Mouse (Mus musculus) cortical plate, adult 2 months (tissue): ENCODE data around the gene Desi1. TPM values are rescaled to one million over a fixed set of nuclear protein-coding genes. Genes with fewer than 3 reads are reported as not detected.

ENCODE experiments used
- H3K27ac ChIP-seq: fragments of 200-500 bp; 2 replicates; pipeline ENCODE4 v1.5.1; 2012; ENCODE audit warnings: low read length, control low read depth, inconsistent platforms; ENCODE audit not compliant: insufficient read depth
- H3K4me1 ChIP-seq: fragments of 200-500 bp; 2 replicates; pipeline ENCODE4 v1.6.1; 2011; ENCODE audit warnings: low read length; ENCODE audit not compliant: control insufficient read depth, insufficient read depth
- H3K4me3 ChIP-seq: fragments of 200-500 bp; 2 replicates; pipeline ENCODE4 v1.5.1; 2011; ENCODE audit warnings: mild to moderate bottlenecking, low read length, control low read depth; ENCODE audit not compliant: insufficient read depth
- CTCF ChIP-seq: fragments of 200-500 bp; IDR thresholded peaks from 2 replicates; pipeline ENCODE4 v1.5.1; 2011; ENCODE audit warnings: mild to moderate bottlenecking, control low read depth, low read length; ENCODE audit not compliant: insufficient read depth; ENCODE audit errors: extremely low read depth
- POLR2A ChIP-seq: fragments of 200-500 bp; IDR thresholded peaks from 2 replicates; pipeline ENCODE4 v1.6.1; 2011; ENCODE audit warnings: mild to moderate bottlenecking, low read length, control low read depth; ENCODE audit not compliant: insufficient read depth; ENCODE audit errors: extremely low read depth
- polyA plus RNA-seq: library from polyadenylated mRNA; depleted of rRNA; stranded (reverse); fragments of >200 nt; gene quantifications from 2 replicates; pipeline ENCODE4 v1.2.3, GENCODE M21; 2012

Desi1 gene
- polyA plus RNA-seq, 1 experiment, result 134 TPM

DNA sequence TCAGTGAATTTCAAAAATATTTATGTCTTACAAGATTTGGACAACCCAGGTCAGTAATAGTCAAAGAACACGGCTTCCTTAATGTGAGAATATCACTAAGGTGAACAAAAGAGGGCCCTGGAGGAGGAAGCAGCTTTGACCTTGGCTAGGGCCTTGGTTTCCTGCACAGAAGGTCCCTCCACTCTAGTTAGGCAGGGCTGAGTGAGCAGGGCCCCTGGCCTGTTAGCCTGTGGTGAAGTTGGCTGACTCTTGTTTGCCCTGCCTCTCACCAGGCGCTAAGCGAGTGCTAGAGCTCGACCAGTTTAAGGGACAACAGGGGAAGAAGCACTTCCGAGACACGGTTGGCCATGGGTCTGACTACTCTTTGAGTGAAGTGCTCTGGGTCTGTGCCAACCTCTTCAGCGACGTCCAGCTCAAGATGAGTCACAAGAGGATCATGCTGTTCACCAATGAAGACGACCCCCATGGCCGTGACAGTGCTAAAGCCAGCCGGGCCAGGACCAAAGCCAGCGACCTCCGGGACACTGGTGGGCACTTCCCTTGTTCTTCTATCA is 11.1 kb downstream of the Desi1 start:
- TF ChIP-seq CTCF (no peak), POLR2A (no peak)
- no peak overlapping the region for H3K27ac ChIP-seq
- no peak overlapping the region for H3K4me3 ChIP-seq
- no peaks in the 10 kb centered on the region for H3K4me1 ChIP-seq

DNA sequence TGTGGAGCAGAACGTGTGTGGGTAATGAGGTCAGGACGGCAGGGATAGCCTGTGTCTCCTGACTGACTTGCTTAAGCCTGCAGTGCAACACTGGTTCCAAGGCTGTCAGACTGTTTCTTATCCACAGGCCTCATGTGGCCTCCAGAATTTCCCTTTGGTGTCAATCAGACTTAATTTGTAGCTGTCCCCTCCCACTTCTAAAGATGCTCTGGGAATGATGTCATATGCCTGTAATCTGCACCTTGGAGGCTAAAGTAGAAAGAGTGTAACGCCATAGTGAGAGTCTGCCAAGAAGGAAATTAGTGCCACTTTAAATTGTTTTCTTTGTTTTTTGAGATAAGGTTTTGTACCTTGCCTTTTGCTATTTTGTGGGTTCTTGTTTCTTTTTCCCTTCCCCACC is 14.4 kb downstream of the Desi1 start:
- H3K4me1 ChIP-seq, result no peaks in the 10 kb centered on the region
- TF ChIP-seq CTCF (no peak), POLR2A (no peak)
- no peak overlapping the region for H3K27ac ChIP-seq
- no peak overlapping the region for H3K4me3 ChIP-seq

DNA sequence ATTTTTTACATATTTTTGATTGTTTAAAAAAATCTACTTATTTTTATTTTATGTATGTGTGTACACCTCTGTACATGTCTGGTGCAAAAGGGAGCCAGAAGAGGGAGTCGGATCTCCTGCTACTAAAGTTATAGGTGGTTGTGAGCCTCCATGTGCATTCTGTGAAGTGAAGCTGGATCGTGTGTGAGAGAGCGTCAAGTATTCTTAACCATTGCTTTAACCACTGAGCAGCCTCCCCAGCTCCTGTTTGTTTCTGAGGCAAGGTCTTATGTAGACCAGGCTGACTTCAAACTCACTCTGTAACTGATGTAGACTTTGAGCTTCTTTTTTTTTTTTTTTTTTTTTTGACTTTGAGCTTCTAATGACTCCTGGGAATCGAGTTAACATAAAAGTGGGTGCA is 16.2 kb downstream of the Desi1 start:
- TF ChIP-seq POLR2A (no peak), CTCF (no peak)
- H3K4me1 ChIP-seq, result no peaks in the 10 kb centered on the region
- no peak overlapping the region for H3K27ac ChIP-seq
- no peak overlapping the region for H3K4me3 ChIP-seq

DNA sequence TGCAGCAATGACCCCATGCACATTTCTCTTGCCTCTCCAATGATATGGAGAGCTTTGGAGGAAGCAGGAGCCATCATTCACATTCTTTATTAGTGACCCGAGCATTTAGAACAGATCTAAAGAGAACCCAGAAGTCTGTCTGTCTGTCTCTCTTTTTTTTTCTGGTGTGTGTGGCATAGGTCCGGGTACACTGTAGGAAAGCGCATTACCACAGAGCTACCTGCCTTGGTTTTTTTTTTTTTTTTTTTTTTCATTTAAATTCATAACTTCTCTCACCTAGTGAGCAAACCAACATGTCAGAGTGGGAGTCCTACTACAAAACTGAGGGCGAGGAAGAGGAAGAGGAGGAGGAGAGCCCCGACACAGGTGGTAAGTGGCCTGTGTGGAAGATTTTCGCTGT is 16.8 kb downstream of the Desi1 start:
- TF ChIP-seq CTCF, result no peak
- no peak for TF ChIP-seq POLR2A
- Histone ChIP-seq H3K27ac (no peak overlapping the region), H3K4me1 (no peaks in the 10 kb centered on the region), H3K4me3 (peak overlapping the region; percentile 61)

DNA sequence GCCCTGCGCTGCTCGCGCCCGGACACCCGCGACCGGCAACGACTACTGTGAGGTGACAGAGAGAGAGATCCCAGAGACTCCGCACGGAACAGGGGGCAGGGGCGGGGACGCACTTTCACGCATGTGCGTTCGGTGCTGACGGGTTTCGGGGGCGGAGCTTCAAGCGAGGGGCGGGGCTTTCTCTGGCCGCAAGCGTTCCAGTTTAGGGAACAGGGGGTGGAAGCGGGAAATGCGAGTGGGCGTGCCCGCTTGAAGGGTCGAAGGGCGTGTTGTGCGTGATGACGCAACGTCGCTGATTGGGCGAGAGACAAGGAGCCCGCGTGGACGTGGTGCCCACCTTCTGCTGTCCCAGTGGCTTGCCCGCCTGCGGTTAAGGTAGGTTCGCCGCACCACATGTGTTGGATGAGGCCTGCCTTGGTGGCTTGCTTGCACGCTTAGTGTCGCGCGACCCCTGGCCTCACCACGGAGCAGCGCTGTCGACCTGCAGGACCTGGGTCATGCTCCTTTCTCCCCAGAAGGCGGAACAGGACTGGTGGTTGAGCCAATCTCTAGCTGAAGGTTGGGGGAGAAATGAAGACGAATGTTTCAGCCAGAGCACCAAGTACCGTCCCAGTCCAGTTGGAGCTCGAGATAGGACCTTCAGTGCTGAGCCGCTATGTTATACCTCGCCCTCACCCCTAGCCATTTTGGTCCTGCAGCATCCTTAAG is 17.4 kb downstream of the Desi1 start:
- no peak for TF ChIP-seq CTCF
- TF ChIP-seq POLR2A, result peak; percentile 76
- peak overlapping the region; percentile 61 for H3K4me3 ChIP-seq
- H3K27ac ChIP-seq, result no peak overlapping the region
- no peaks in the 10 kb centered on the region for H3K4me1 ChIP-seq

DNA sequence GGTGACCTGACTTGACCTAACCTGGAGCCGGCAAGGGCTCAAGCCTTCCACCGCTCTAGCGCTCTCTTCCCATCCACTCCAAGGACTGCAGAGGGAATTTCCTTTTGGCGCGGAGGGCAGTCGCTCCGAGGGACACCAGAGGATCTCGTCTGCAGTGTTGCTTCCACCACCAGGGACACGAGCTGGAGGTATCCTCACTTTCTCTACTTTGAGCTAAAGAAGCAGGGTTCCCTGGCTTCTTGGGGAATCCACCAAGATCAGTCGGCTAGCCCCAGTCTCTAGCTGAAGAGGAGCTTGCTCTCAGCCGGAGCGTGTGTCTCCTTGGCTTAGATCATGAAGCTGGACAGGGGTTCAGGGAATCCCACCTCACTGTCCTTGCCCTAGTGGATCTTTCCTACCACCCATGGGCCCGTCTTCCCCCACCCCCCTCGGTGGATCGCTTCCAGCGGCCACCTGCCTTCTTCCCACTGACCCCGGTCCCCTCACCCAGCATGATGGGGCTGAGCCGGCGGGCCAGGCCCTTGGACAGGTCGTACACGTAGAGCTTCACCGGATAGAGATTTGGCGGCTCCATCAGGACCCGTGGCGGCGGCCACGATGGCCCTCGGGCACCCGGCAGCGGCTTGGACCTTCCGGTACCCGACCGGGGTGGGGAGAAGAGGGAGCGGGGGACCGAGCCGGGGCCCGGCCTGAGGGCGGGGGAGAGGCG is 18.1 kb downstream of the Desi1 start:
- peaks cover 1% of the 10 kb centered on the region; the same call in 1 of the 2 replicates for H3K4me1 ChIP-seq
- H3K4me3 ChIP-seq, result peak overlapping the region; percentile 61
- no peak overlapping the region for H3K27ac ChIP-seq
- TF ChIP-seq CTCF, result no peak
- no peak for TF ChIP-seq POLR2A

DNA sequence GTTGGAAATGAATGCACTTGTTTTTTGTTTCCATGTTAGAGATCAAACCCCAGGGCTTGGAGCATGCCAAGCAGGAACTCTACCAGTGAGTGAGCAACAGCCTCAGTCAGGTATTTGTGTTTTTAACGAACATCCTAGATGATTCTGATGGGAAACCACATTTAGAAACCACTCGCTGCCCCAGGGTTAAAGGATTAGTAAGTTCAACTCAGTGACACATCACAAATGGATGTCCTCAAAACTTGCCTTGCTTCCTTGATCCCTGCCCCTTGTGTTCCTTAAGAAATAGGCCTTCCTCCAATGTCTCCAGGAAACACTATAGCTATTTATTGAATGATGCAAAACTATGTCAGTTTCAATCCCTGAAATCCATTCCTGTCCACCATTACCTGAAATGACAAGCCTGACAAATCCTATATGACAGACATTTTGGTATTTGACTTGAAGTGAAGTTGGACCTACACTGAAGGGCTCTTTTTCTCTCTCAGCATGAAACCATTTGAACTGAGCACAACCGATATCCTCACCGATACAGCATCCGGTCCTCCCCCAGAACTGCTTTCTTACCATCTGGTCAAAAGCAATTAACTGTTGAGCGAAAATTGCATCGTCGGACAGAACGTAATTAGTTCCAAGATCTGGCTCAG is 18.8 kb downstream of the Desi1 start:
- peak overlapping the region; percentile 61 for H3K4me3 ChIP-seq
- TF ChIP-seq CTCF, result no peak
- no peak for TF ChIP-seq POLR2A
- H3K4me1 ChIP-seq, result peaks cover 1% of the 10 kb centered on the region; the same call in 1 of the 2 replicates
- no peak overlapping the region for H3K27ac ChIP-seq

DNA sequence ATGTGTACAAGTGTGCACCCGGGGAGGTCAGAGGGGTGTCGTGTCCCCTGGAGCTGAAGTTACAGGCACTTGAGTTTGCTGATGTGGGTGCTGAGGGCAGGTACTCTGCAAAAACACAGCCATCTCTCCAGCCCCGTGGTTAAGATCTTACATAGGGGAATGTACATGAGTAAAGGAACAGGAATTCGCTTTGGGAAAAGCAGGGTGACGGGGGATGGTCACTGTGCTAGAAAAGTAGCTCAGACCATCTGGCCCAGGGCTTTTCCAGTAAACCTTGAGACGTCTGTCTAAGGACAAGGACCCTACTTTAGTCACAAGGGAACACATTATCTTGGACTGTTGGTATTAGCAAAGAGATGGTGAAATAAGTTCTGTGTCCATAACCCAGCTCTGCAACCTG is 21.7 kb downstream of the Desi1 start:
- Histone ChIP-seq H3K4me3 (no peak overlapping the region), H3K27ac (no peak overlapping the region), H3K4me1 (peaks cover 3% of the 10 kb centered on the region; the same call in 1 of the 2 replicates)
- TF ChIP-seq POLR2A, result no peak
- TF ChIP-seq CTCF, result no peak

DNA sequence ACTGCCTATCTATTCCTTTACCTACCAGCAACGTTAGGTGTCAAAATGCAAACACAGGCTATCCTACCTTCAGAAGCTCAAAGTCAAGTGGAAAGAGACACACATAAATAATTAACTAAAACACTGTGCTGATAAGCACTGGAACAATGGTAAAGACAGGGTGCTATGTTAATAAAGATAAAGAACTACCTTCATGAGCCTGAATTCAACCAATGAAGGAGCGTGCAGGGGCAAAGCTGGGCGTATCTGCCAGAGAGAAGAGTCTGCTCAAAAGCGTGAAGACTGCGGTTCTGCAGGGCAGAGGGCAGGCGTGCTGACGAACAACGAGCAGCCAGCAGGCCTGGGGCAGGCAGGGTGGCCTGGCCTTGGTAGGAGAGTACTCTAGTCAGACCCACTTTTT is 29.4 kb downstream of the Desi1 start:
- Histone ChIP-seq H3K4me1 (peaks cover 2% of the 10 kb centered on the region; the same call in 1 of the 2 replicates), H3K27ac (no peak overlapping the region), H3K4me3 (no peak overlapping the region)
- TF ChIP-seq CTCF (no peak), POLR2A (no peak)

DNA sequence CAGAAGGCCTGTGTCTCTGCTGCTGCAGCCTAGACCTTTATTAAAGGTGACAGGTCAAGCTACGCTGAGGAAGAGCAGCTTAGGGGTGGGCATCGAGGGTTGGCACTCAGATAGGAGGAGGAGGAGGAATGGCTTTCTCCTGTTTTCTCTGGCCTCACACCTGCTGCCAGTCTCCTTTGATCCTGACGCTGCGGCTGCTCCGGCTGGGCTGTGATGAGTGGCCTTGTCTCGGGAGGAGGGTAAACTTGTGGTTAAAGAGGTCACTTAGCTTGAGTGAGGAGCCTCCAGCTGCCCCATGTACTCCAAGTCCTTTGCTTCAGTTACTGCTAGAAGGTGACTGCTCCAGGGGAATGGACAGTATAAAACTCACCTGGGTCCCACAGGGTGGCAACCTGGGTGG is 39.7 kb downstream of the Desi1 start:
- no peak for TF ChIP-seq POLR2A
- TF ChIP-seq CTCF, result no peak

More for the DNA sequence above, 39.7 kb downstream of the Desi1 start:
- no peak overlapping the region for H3K27ac ChIP-seq
- no peak overlapping the region for H3K4me3 ChIP-seq
- no peaks in the 10 kb centered on the region for H3K4me1 ChIP-seq
